Mouse (Mus musculus) heart, adult 11 months (tissue): Measurements from ENCODE around the gene Vmn1r143.
"Not testable (repeated sequence)": the region's sequence is repeated elsewhere in the genome, so short reads cannot be mapped to it uniquely, and the experiment has no call there.

ENCODE experiments used
- DNase-seq: peaks from one replicate; pipeline ENCODE4 v3.0.0; 2022

The Vmn1r143 gene

DNA sequence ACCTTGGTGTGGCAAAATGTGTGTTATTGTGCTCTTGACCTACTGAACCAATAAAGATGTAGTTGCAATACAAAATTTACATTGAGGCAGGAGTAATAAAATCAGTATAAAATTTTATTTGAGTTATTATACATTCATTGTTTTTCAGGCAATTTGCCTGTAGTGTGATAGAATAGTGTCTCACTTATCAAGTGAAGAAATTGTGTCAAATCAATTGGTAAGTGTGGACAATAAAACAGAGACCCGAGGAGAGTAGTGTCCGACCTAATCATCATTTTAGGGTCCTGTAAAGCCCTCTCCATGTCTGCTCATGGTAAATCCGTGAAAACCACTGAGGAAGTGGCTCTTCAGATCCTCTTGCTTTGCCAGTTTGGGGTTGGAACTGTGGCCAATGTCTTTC lies at the start of gene Vmn1r143:
Gene Vmn1r143 (plus strand): TSS at position 301 of the 400 bp plus-strand sequence.
- not testable (repeated sequence) for DNase-seq

DNA sequence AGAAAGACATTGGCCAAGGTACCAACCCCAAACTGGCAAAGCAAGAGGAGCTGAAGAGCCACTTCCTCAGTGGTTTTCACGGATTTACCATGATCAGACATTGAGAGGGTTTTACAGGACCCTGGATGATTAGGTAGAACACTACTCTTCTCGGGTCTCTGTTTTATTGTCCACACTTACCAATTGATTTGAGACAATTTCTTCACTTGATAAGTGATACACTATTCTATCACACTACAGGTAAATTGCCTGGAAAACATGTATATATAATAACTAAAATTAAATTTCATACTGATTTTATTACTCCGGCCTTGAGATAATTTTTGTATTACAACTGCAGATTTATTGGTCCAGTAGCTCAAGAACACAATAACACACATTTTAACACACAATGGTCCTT lies 25.2 kb upstream of the Vmn1r143 start, which contains the start of gene Vmn1r142:
Gene Vmn1r142 (minus strand): TSS at position 101 of the 400 bp plus-strand sequence.
- not testable (repeated sequence) for DNase-seq

DNA sequence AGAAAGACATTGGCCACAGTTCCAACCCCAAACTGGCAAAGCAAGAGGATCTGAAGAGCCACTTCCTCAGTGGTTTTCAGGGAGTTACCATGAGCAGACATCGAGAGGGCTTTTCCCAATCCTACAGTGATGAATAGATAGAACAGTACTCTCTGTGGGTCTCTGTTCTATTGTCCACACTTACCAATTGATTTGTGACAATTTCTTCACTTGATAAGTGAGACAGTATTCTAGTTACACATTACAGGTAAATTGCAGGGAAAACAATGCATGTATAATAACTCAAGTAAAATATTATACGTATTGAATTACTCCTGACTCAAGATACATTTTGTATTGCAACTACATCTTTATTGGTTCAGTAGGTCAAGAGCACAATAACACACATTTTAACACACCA lies 12.0 kb downstream of the Vmn1r143 start, which contains the start of gene Gm8653:
Gene Gm8653 (minus strand): TSS at position 101 of the 400 bp plus-strand sequence.
- DNase-seq = not testable (repeated sequence)

DNA sequence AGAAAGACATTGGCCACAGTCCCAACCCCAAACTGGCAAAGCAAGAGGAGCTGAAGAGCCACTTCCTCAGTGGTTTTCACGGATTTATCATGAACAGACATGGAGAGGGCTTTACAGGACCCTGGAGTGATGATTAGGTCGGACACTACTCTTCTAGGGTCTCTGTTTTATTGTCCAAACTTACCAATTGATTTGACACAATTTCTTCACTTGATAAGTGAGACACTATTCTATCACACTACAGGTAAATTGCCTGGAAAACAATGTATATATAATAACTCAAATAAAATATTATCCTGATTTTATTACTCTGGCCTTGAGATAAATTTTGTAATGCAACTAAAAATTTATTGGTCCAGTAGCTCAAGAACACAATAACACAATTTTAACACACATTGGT lies 40.2 kb downstream of the Vmn1r143 start, which contains the start of gene Gm8453:
Gene Gm8453 (minus strand): TSS at position 101 of the 400 bp plus-strand sequence.
- DNase-seq = not testable (repeated sequence)
